Mouse (Mus musculus): Measurements from ENCODE around the gene Man2b1.

- TF ChIP-seq CTCF (IDR thresholded peaks at IDR 0.05; ENCODE audit: borderline replicate concordance, insufficient read depth, low read depth, low read length) (no peak), POLR2A (IDR thresholded peaks at IDR 0.05; ENCODE audit: borderline replicate concordance, insufficient read depth, low read length) (no peak)
Measured at GRCm38 (mm10) chr8:85037366-85037680, 45.7 kb upstream of the Man2b1 start.

Measured in cerebellum, adult 2 months (tissue).